Mouse (Mus musculus) MEL (cell line): Measurements from ENCODE around the gene Padi2. TPM values are rescaled to one million over a fixed set of nuclear protein-coding genes. Genes with fewer than 3 reads are reported as not detected.

Experiments
- DNase-seq: peaks from one replicate; pipeline ENCODE4 v3.0.0; 2011; ENCODE audit warnings: low read depth, low spot score
- H3K27ac ChIP-seq: 2 replicates; pipeline ENCODE4 v1.5.1; 2012; ENCODE audit warnings: low read depth, mild to moderate bottlenecking, control low read depth, low read length, moderate library complexity; ENCODE audit not compliant: control insufficient read depth
- H3K27me3 ChIP-seq, 2 experiments: fragments of 150-350 bp in 1 of 2; sonication (generic) in 1 of 2; 2 replicates each; pipeline ENCODE4 v1.6.1; 2012; ENCODE audit warnings: low read length in 2 of 2, mild to moderate bottlenecking in 2 of 2, improper control_type of control experiment in 1 of 2, moderate library complexity in 1 of 2; ENCODE audit not compliant: insufficient read depth in 2 of 2, control insufficient read depth in 1 of 2
- H3K36me3 ChIP-seq, 2 experiments: 2 replicates each; pipeline ENCODE4 v1.6.1; 2012 to 2014; ENCODE audit warnings: low read length in 2 of 2, improper control_type of control experiment in 1 of 2, inconsistent platforms in 1 of 2, mild to moderate bottlenecking in 1 of 2; ENCODE audit not compliant: insufficient read depth in 2 of 2, control insufficient read depth in 1 of 2
- H3K4me1 ChIP-seq, 2 experiments: fragments of 150-350 bp in 1 of 2; sonication (generic) in 1 of 2; 2 replicates each; pipeline ENCODE4 v1.6.1; 2012; ENCODE audit warnings: low read length in 2 of 2, improper control_type of control experiment in 1 of 2, mild to moderate bottlenecking in 1 of 2; ENCODE audit not compliant: insufficient read depth in 2 of 2, control insufficient read depth in 1 of 2
- H3K4me3 ChIP-seq, 2 experiments: fragments of 150-350 bp in 1 of 2; sonication (generic) in 1 of 2; 2 replicates each; pipeline ENCODE4 v1.5.1; 2012; ENCODE audit warnings: low read depth in 2 of 2, low read length in 2 of 2, mild to moderate bottlenecking in 2 of 2, moderate library complexity in 2 of 2, control low read depth in 1 of 2, improper control_type of control experiment in 1 of 2; ENCODE audit not compliant: control insufficient read depth in 1 of 2, insufficient read depth in 1 of 2
- H3K79me2 ChIP-seq: 2 replicates; pipeline ENCODE4 v1.6.1; 2012; ENCODE audit warnings: mild to moderate bottlenecking, low read length, moderate library complexity; ENCODE audit not compliant: control insufficient read depth, poor library complexity, insufficient read depth
- H3K9ac ChIP-seq: 2 replicates; pipeline ENCODE4 v1.6.1; 2012; ENCODE audit warnings: low read depth, mild to moderate bottlenecking, control low read depth, low read length, moderate library complexity; ENCODE audit not compliant: control insufficient read depth, poor library complexity, severe bottlenecking
- H3K9me3 ChIP-seq: fragments of 150-350 bp; sonication (generic); replicated peaks from 2 replicates; pipeline ENCODE4 v1.6.1; 2012; ENCODE audit warnings: mild to moderate bottlenecking, low read length, improper control_type of control experiment, moderate library complexity; ENCODE audit not compliant: insufficient read depth
- CHD2 ChIP-seq: IDR thresholded peaks from 2 replicates; pipeline ENCODE4 v1.6.1; 2011; ENCODE audit warnings: low read length, improper control_type of control experiment
- EP300 ChIP-seq, 2 experiments: IDR thresholded peaks; 2 replicates each; pipeline ENCODE4 v1.6.1; 2011; ENCODE audit warnings: improper control_type of control experiment in 2 of 2, low read length in 2 of 2, low read depth in 1 of 2, mild to moderate bottlenecking in 1 of 2
- ETS1 ChIP-seq: IDR thresholded peaks from 2 replicates; pipeline ENCODE4 v1.6.1; 2012; ENCODE audit warnings: low read depth, mild to moderate bottlenecking, inconsistent platforms, low read length, improper control_type of control experiment, moderate library complexity
- HCFC1 ChIP-seq: IDR thresholded peaks from 2 replicates; pipeline ENCODE4 v1.6.1; 2012; ENCODE audit warnings: low read depth, mild to moderate bottlenecking, inconsistent platforms, low read length, improper control_type of control experiment, moderate library complexity
- MAFK ChIP-seq: IDR thresholded peaks from 2 replicates; pipeline ENCODE4 v1.6.1; 2011; ENCODE audit warnings: low read depth, mild to moderate bottlenecking, low read length, improper control_type of control experiment, borderline replicate concordance
- MAZ ChIP-seq: IDR thresholded peaks from 2 replicates; pipeline ENCODE4 v1.6.1; 2012; ENCODE audit warnings: low read depth, mild to moderate bottlenecking, inconsistent platforms, low read length, improper control_type of control experiment
- MEF2A ChIP-seq: IDR thresholded peaks from 2 replicates; pipeline ENCODE4 v1.6.1; 2014; ENCODE audit warnings: low read depth, mild to moderate bottlenecking, inconsistent platforms, low read length, improper control_type of control experiment; ENCODE audit not compliant: poor library complexity, insufficient replicate concordance, severe bottlenecking; ENCODE audit errors: extremely low read depth
- NELFE ChIP-seq: IDR thresholded peaks from 2 replicates; pipeline ENCODE4 v1.6.1; 2011; ENCODE audit warnings: low read depth, low read length, improper control_type of control experiment
- TAL1 ChIP-seq: IDR thresholded peaks from 2 replicates; pipeline ENCODE4 v1.6.1; 2012; ENCODE audit warnings: mild to moderate bottlenecking, inconsistent platforms, low read length, moderate library complexity, mixed read lengths
- TBP ChIP-seq: IDR thresholded peaks from 2 replicates; pipeline ENCODE4 v1.8.0; 2011; ENCODE audit warnings: low read depth, low read length, improper control_type of control experiment
- USF1 ChIP-seq: IDR thresholded peaks from 2 replicates; pipeline ENCODE4 v1.6.1; 2014; ENCODE audit warnings: low read depth, mild to moderate bottlenecking, inconsistent platforms, low read length, improper control_type of control experiment, moderate library complexity
- USF2 ChIP-seq, 2 experiments: IDR thresholded peaks; 2 replicates each; pipeline ENCODE4 v1.6.1; 2011 to 2012; ENCODE audit warnings: improper control_type of control experiment in 2 of 2, low read length in 2 of 2, borderline replicate concordance in 1 of 2, inconsistent platforms in 1 of 2, low read depth in 1 of 2, mild to moderate bottlenecking in 1 of 2; ENCODE audit not compliant: insufficient read depth in 1 of 2
- ZC3H11A ChIP-seq: IDR thresholded peaks from 2 replicates; pipeline ENCODE4 v1.6.1; 2012; ENCODE audit warnings: low read depth, mild to moderate bottlenecking, inconsistent platforms, low read length, improper control_type of control experiment
- ZKSCAN1 ChIP-seq: IDR thresholded peaks from 2 replicates; pipeline ENCODE4 v1.6.1; 2012; ENCODE audit warnings: low read depth, mild to moderate bottlenecking, inconsistent platforms, low read length, improper control_type of control experiment, moderate library complexity
- polyA plus RNA-seq, 2 experiments: library from polyadenylated mRNA; stranded (reverse) in 1 of 2; unstranded in 1 of 2; fragments of >175 nt in 1 of 2; fragments of >200 nt in 1 of 2; gene quantifications; 2 replicates each; pipeline versions ENCODE4 v1.2.1 to v1.2.4; 2012; ENCODE audit warnings: low replicate concordance in 2 of 2, low read depth in 1 of 2; ENCODE audit not compliant: insufficient read length in 2 of 2, insufficient read depth in 1 of 2, missing spikeins in 1 of 2
- total RNA-seq: library from RNA; depleted of rRNA; stranded (reverse); fragments of 300-350 nt; gene quantifications from 2 replicates; pipeline ENCODE4 v1.2.3, GENCODE M21; 2012

The Padi2 gene
- total and polyA plus RNA-seq, 3 experiments, result 0.07 to 0.27 TPM; not detected in 1

DNA sequence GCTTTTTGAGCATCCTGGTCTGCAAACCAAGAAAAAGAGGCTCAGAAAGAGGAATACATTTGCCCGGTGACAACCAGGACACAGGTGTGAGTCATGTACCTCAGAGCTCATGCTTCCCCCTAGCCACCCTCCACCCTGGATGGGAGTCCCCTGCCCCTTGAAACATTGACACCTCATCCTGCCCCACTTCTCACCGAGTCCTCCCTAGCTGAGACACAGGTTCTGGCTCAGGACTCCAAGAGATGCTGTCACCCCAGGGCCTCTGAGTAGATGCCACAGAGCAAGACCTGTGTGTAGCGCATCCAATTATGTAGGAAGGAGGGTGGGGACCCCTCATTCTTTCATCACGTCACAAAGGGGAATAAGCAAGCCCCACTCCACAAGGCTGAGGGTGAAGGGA lies 3.4 kb downstream of the Padi2 start:
- H3K27ac ChIP-seq, result no peak overlapping the region
- DNase-seq, result no peak
- TF ChIP-seq MAFK, result no peak
- TF ChIP-seq ETS1, result no peak
- no peak for TF ChIP-seq ZKSCAN1
- no peak for TF ChIP-seq MEF2A
- TF ChIP-seq ZC3H11A, result no peak
- TF ChIP-seq MAZ, result no peak
- TF ChIP-seq TBP, result no peak
- H3K9me3 ChIP-seq, result no peaks in the 10 kb centered on the region
- H3K4me3 ChIP-seq, result no peak overlapping the region
- no peaks in the 10 kb centered on the region for H3K36me3 ChIP-seq
- no peaks in the 10 kb centered on the region for H3K79me2 ChIP-seq
- peaks cover 7 to 12% of the 10 kb centered on the region in 2 experiments for H3K4me1 ChIP-seq
- no peak overlapping the region for H3K9ac ChIP-seq
- peaks cover 0 to under 1% of the 10 kb centered on the region in 2 experiments; a peak in 2 of 4 replicates for H3K27me3 ChIP-seq

DNA sequence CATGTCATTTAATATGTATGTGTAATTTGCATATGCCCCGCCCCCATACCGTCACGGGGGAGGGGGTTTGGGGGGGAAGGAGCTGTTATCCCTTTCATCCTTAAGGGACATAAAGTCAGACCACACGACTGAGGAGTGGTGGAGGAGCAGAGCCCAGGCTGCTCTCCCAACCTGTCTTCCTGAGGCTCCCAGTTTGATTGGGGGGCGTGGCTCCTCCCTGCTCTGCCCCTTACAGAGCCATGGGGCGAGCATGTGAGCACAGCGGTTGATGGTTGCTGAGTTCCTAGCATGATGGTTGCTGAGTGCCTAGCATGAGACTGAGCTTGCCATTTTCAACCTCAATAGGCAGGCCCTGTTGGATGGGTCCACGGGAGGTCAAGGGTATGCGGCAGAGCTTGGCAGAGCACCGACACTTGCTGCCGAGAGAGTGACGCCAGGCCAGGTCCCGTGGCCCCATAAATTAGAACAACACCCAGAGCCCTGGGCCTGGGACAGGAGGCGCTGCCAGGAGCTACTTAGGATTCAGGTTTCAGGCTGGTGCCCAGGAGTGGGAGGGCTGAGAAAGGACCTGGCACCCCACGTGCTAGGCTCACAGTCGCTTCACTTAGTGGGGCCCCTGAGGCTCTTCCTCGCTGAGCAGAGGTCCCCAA lies 4.6 kb downstream of the Padi2 start:
- Histone ChIP-seq H3K4me3 (no peak overlapping the region), H3K27me3 (peaks cover 0 to 4% of the 10 kb centered on the region in 2 experiments; a peak in 2 of 4 replicates), H3K9me3 (no peaks in the 10 kb centered on the region), H3K79me2 (no peaks in the 10 kb centered on the region), H3K27ac (no peak overlapping the region), H3K36me3 (no peaks in the 10 kb centered on the region), H3K4me1 (peaks cover 0 to 3% of the 10 kb centered on the region in 2 experiments; a peak in 2 of 4 replicates), H3K9ac (no peak overlapping the region)
- DNase-seq, result no peak
- TF ChIP-seq HCFC1 (no peak), NELFE (no peak), CHD2 (no peak), TAL1 (no peak), USF1 (no peak), EP300 (IDR thresholded peaks at IDR 0.05; ENCODE audit: low read depth in 1 of 2, low read length in 2 of 2) (no peak), USF2 (IDR thresholded peaks at IDR 0.05; ENCODE audit: borderline replicate concordance in 1 of 2, insufficient read depth in 1 of 2, low read depth in 1 of 2, low read length in 2 of 2) (no peak)
